Mouse (Mus musculus) limb, embryonic 11.5 days (tissue): ENCODE data around the gene B130006D01Rik. TPM values are rescaled to one million over a fixed set of nuclear protein-coding genes. Genes with fewer than 3 reads are reported as not detected.
"Not testable (repeated sequence)": the region's sequence is repeated elsewhere in the genome, so short reads cannot be mapped to it uniquely, and the experiment has no call there.

Source experiments
- ATAC-seq: fragments of 200-750 bp; cut with Nextera tagmentation; 2 replicates; pipeline ENCODE4 v1.8.0; 2017; ENCODE audit warnings: low read depth; ENCODE audit not compliant: insufficient number of reproducible peaks, low FRiP score, low TSS enrichment
- DNase-seq: peaks from one replicate; pipeline ENCODE4 v3.0.0-alpha.2; 2015; ENCODE audit warnings: low spot score
- H3K27ac ChIP-seq: fragments of 300-500 bp; sonication (generic); replicated peaks from 2 replicates; pipeline ENCODE4 v1.5.1; 2014; ENCODE audit warnings: low read depth, mild to moderate bottlenecking, low read length
- H3K27me3 ChIP-seq: fragments of 300-500 bp; sonication (generic); 2 replicates; pipeline ENCODE4 v1.6.1; 2014; ENCODE audit warnings: mild to moderate bottlenecking, low read length, mixed read lengths; ENCODE audit not compliant: control insufficient read depth, insufficient read depth
- H3K36me3 ChIP-seq: fragments of 300-500 bp; sonication (generic); 2 replicates; pipeline ENCODE4 v1.6.1; 2014; ENCODE audit warnings: mild to moderate bottlenecking, low read length, moderate library complexity, mixed read lengths; ENCODE audit not compliant: control insufficient read depth, insufficient read depth
- H3K4me1 ChIP-seq: fragments of 300-500 bp; sonication (generic); 2 replicates; pipeline ENCODE4 v1.6.1; 2014; ENCODE audit warnings: low read length, mixed read lengths; ENCODE audit not compliant: control insufficient read depth, insufficient read depth
- H3K4me2 ChIP-seq: fragments of 300-500 bp; sonication (generic); 2 replicates; pipeline ENCODE4 v1.6.1; 2014; ENCODE audit warnings: low read depth, mild to moderate bottlenecking, moderate library complexity; ENCODE audit not compliant: severe bottlenecking
- H3K4me3 ChIP-seq: fragments of 300-500 bp; sonication (generic); 2 replicates; pipeline ENCODE4 v1.5.1; 2014; ENCODE audit warnings: low read depth, low read length
- H3K9ac ChIP-seq: fragments of 300-500 bp; sonication (generic); 2 replicates; pipeline ENCODE4 v1.6.1; 2014; ENCODE audit warnings: mild to moderate bottlenecking, low read length
- H3K9me3 ChIP-seq: fragments of 300-500 bp; sonication (generic); 2 replicates; pipeline ENCODE4 v1.6.1; 2016; ENCODE audit warnings: low read length; ENCODE audit not compliant: control insufficient read depth
- WGBS: fragments of 180-500 bp; shearing (Covaris S2); extraction: QIAGEN DNeasy Blood & Tissue Kit; methylation state at CpG from one replicate; pipeline ENCODE4 v1.1.7; 2014; 5-methylcytosine and 5-hydroxymethylcytosine counted together
- polyA plus RNA-seq: library from polyadenylated mRNA; unstranded; fragments of >200 nt; fragmentation: Nextera tagmentation; extraction: Ambion mirVana; gene quantifications from 2 replicates; pipeline ENCODE4 v1.2.1, GENCODE M21; 2014

B130006D01Rik gene
- polyA plus RNA-seq, 1 experiment from 2014 or later: 1.5 TPM

- H3K36me3 ChIP-seq: peaks cover 6% of the 10 kb centered on the region; the same call in 1 of the 2 replicates
- ATAC-seq (no peak), DNase-seq (no peak)
- no peaks in the 10 kb centered on the region for H3K4me1 ChIP-seq
- no peak overlapping the region for H3K4me3 ChIP-seq
- no peaks in the 10 kb centered on the region for H3K27me3 ChIP-seq
- WGBS: 86% methylated on average over 5 of the region's 5 CpGs
- no peak overlapping the region for H3K9ac ChIP-seq
- no peak overlapping the region for H3K4me2 ChIP-seq
- H3K27ac ChIP-seq: no peak overlapping the region
- no peaks in the 10 kb centered on the region for H3K9me3 ChIP-seq
Measured at GRCm38 (mm10) chr11:95748331-95748730, 24.9 kb downstream of the B130006D01Rik start.

DNA sequence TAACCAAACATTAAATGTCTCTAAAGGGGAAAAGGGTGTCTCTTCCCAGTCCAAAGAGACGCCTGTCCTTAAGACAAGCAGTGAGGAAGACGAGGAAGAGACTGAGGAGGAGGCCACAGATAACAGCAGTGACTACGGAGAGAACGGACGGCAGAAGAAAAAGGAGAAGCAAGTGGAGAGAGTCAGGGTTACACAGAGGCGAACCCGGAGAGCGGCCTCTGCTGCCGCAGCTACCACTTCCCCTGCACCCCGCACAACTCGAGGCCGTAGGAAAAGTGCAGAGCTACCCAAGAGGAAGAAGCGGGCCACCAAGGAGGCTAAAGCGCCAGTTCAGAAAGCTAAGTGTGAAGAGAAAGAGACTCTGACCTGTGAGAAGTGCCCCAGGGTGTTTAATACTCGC lies 26.2 kb downstream of the B130006D01Rik start:
- no peak for DNase-seq
- H3K9ac ChIP-seq: no peak overlapping the region
- no peaks in the 10 kb centered on the region for H3K9me3 ChIP-seq
- H3K4me2 ChIP-seq: no peak overlapping the region
- H3K36me3 ChIP-seq: peaks cover 11% of the 10 kb centered on the region
- no peaks in the 10 kb centered on the region for H3K4me1 ChIP-seq
- H3K4me3 ChIP-seq: no peak overlapping the region
- 89% methylated on average over 15 of the region's 15 CpGs for WGBS
- no peaks in the 10 kb centered on the region for H3K27me3 ChIP-seq
- no peak overlapping the region for H3K27ac ChIP-seq
- no peak for ATAC-seq

GRCm38 (mm10) chr11:95750995-95751394 lies 27.6 kb downstream of the B130006D01Rik start:
- DNase-seq (peak; percentile 86), ATAC-seq (no peak)
- Histone ChIP-seq H3K4me1 (no peaks in the 10 kb centered on the region), H3K9ac (no peak overlapping the region), H3K4me3 (no peak overlapping the region), H3K36me3 (peaks cover 11% of the 10 kb centered on the region), H3K27me3 (no peaks in the 10 kb centered on the region), H3K27ac (no peak overlapping the region), H3K9me3 (no peaks in the 10 kb centered on the region), H3K4me2 (no peak overlapping the region)
- WGBS: 0% methylated on average over 1 of the region's 1 CpGs

DNA sequence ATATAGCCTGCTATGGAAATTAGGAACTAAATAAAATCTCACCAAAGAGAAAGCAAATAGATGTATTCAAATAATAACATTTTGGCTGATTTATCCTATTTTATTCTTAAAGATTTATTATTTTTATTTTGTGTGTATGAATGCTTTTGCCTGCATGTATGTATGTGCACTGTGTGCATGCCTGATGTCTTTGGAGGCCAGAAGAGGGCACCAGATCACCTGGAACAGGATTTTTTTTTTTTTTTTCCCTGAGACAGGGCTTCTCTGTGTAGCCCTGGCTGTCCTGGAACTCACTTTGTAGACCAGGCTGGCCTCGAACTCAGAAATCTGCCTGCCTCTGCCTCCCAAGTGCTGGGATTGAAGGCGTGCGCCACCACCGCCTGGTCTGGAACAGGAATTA lies 31.8 kb downstream of the B130006D01Rik start:
- not testable (repeated sequence) for H3K27ac ChIP-seq, H3K27me3 ChIP-seq, H3K4me2 ChIP-seq, H3K9me3 ChIP-seq, H3K9ac ChIP-seq, ATAC-seq, H3K4me3 ChIP-seq, H3K4me1 ChIP-seq, DNase-seq
- H3K36me3 ChIP-seq: peaks cover 12% of the 10 kb centered on the region
- WGBS: 96% methylated on average over 4 of the region's 4 CpGs

GRCm38 (mm10) chr11:95760521-95760920 lies 37.1 kb downstream of the B130006D01Rik start:
- no peak overlapping the region for H3K4me3 ChIP-seq
- H3K27me3 ChIP-seq: no peaks in the 10 kb centered on the region
- H3K4me2 ChIP-seq: no peak overlapping the region
- H3K9me3 ChIP-seq: no peaks in the 10 kb centered on the region
- WGBS: 91% methylated on average over 5 of the region's 5 CpGs
- H3K9ac ChIP-seq: no peak overlapping the region
- ATAC-seq (no peak), DNase-seq (no peak)
- no peak overlapping the region for H3K27ac ChIP-seq
- peaks cover 9% of the 10 kb centered on the region; the same call in 1 of the 2 replicates for H3K36me3 ChIP-seq
- H3K4me1 ChIP-seq: no peaks in the 10 kb centered on the region

DNA sequence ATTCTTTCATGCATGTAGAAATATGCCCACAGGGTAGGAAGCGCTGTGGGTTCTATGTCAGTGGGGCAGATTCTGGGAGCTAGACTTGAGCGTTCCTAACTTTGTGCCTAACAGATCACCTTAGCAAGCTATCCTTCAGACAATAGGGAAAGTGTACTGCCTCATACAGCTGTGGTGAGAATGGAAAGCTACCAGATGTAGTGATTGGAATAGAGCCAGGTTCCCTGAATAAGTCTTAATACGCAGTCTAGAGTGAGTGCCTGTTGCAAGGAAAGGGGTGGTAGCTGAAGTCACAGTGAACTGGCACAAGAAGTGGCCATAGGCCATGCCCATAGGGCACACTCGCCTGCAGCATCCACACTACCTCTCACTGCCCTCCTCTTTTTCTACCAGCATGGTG lies 39.6 kb downstream of the B130006D01Rik start:
- H3K36me3 ChIP-seq: peaks cover 6% of the 10 kb centered on the region; the same call in 1 of the 2 replicates
- no peak overlapping the region for H3K9ac ChIP-seq
- no peak for ATAC-seq
- no peaks in the 10 kb centered on the region for H3K4me1 ChIP-seq
- DNase-seq: no peak
- H3K27ac ChIP-seq: no peak overlapping the region
- no peaks in the 10 kb centered on the region for H3K27me3 ChIP-seq
- 92% methylated on average over 4 of the region's 4 CpGs for WGBS
- H3K4me3 ChIP-seq: no peak overlapping the region
- no peak overlapping the region for H3K4me2 ChIP-seq
- H3K9me3 ChIP-seq: no peaks in the 10 kb centered on the region

- H3K9ac ChIP-seq: no peak overlapping the region
- DNase-seq: no peak
- H3K27me3 ChIP-seq: no peaks in the 10 kb centered on the region
- H3K27ac ChIP-seq: no peak overlapping the region
- no peak for ATAC-seq
- H3K9me3 ChIP-seq: no peaks in the 10 kb centered on the region
- H3K4me3 ChIP-seq: no peak overlapping the region
- H3K36me3 ChIP-seq: peaks cover 5% of the 10 kb centered on the region; the same call in 1 of the 2 replicates
- no peak overlapping the region for H3K4me2 ChIP-seq
- H3K4me1 ChIP-seq: no peaks in the 10 kb centered on the region
- 78% methylated on average over 8 of the region's 8 CpGs for WGBS
Measured at GRCm38 (mm10) chr11:95764806-95765205, 41.4 kb downstream of the B130006D01Rik start.

GRCm38 (mm10) chr11:95765334-95765733 lies 41.9 kb downstream of the B130006D01Rik start:
- ATAC-seq: no peak
- WGBS: 89% methylated on average over 10 of the region's 10 CpGs
- no peaks in the 10 kb centered on the region for H3K27me3 ChIP-seq
- H3K4me2 ChIP-seq: no peak overlapping the region
- H3K9ac ChIP-seq: no peak overlapping the region
- H3K4me1 ChIP-seq: no peaks in the 10 kb centered on the region
- H3K9me3 ChIP-seq: no peaks in the 10 kb centered on the region
- no peak overlapping the region for H3K27ac ChIP-seq
- H3K36me3 ChIP-seq: peaks cover 4% of the 10 kb centered on the region; the same call in 1 of the 2 replicates
- no peak for DNase-seq
- H3K4me3 ChIP-seq: no peak overlapping the region

DNA sequence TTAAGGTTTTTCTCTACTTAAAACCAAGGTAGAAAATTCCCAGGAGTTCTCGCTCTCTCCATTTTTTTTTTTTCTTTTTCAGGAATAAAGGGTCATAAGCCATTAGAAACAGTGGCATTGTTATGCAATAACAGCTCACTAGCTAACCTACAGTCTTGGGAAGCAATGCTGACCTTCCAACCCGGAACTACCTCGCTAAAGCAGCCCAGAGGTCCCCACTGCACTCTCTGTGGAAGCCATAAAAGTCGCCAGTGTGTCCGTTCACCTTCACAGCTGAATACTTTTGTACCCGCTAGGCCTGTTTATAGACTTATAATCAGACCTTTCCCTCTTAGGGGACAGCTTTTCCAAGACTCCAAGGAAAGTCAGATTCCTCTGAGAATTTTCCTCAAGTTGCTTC lies 44.9 kb downstream of the B130006D01Rik start:
- H3K27ac ChIP-seq: no peak overlapping the region
- peaks cover 6% of the 10 kb centered on the region; the same call in 1 of the 2 replicates for H3K36me3 ChIP-seq
- no peak for DNase-seq

More for the DNA sequence above, 44.9 kb downstream of the B130006D01Rik start:
- Histone ChIP-seq H3K4me3 (no peak overlapping the region), H3K4me2 (no peak overlapping the region), H3K9me3 (no peaks in the 10 kb centered on the region), H3K4me1 (no peaks in the 10 kb centered on the region), H3K27me3 (no peaks in the 10 kb centered on the region), H3K9ac (no peak overlapping the region)
- ATAC-seq: no peak
- 69% methylated on average over 6 of the region's 6 CpGs for WGBS
